Mouse (Mus musculus): ENCODE data around the gene Zcchc2.

The Zcchc2 gene

GRCm38 (mm10) chr1:105990138-105990821 lies at the start of gene Zcchc2:
Gene Zcchc2, plus strand, starts transcription at chr1:105990406.
- peak; percentile 95 to 98 for DNase-seq (ENCODE audit: low read depth in 1 of 2, low spot score in 2 of 2)

- DNase-seq (ENCODE audit: low read depth in 1 of 2, low spot score in 2 of 2), result no peak
These were observed 45.2 kb upstream of the Zcchc2 start for GRCm38 (mm10) chr1:105944927-105945580.

- no peak for DNase-seq (ENCODE audit: low read depth in 1 of 2, low spot score in 2 of 2)
These were observed 43.3 kb upstream of the Zcchc2 start for GRCm38 (mm10) chr1:105946581-105947540.

DNA sequence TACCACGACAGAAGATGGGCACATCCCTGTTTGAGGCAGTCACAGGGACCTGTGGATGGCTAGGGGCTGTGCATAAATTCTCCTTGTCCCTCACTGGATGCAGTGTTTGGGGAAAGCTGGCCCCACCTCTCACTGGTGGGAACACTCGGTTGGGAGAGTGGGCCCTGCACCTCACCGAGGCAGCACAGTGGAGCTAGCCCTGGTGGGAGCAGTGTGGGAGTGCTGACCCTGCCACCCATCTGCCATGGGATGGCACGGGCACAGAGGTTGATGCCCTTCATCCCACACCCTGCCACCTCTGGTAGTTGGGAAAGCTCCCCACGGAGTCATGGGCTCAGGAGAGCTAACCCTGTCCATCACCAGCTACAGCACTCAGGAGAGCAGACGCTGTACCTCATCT lies 41.9 kb upstream of the Zcchc2 start:
- no peak for DNase-seq (ENCODE audit: low read depth in 1 of 2, low spot score in 2 of 2)

DNA sequence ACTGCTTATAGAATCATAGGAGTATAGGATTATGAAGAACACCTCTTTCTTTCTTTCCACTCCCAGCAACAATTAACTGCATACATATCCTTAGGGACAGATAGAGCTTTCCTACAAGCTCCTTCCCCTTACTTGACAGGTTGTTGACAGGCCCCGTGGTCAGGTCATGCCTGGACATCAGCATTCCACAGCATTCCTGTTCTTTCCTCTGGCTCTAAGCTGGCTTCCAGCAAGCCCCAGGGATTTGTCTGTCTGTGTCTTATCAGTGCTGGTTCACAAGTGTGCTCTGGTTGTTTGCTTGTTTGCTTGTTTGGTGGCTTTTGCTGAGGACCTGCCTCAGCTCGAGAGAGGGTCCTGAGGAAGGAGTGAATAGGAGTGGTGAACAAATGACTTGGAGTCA lies 36.6 kb upstream of the Zcchc2 start:
- DNase-seq (ENCODE audit: low read depth in 1 of 2, low spot score in 2 of 2), result no peak

DNA sequence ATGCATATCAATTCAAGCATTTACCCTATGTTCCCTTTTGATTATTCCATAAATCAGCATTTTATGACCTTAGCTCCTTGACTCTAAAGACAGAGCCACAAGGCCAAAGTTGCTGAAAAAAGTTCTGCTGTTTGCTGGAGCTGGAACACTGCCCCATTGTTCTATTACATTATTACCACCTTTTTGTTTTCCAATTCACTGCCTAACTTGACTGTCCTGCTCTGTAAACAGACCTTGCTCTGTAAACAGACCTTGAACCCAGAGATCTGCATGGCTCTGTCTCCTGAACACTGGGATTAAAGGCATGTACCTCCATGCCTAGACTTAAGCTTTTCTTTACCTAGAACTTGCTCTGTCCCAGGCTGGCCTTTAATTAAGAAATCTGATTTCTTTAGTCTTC lies 36.2 kb upstream of the Zcchc2 start:
- no peak for DNase-seq (ENCODE audit: low read depth in 1 of 2, low spot score in 2 of 2)

DNA sequence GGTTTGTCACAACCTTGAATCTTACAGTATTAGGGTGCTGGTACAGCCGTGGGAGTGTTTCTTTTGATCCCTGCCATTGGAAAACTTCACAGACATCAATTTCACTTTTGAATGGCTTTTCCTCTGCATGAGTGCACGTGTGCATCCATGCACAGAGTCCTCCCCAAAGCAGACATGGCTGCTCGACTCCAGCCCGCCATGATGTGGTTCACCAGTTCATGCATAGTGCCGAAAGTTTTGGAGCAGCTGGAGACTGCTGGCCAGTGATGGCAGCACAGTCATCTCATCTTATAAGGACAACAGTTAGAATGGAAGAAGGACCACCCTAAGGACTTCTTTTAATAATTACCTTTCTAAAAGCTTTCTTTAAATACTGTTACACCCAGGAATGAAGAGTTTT lies 34.1 kb upstream of the Zcchc2 start:
- no peak for DNase-seq (ENCODE audit: low read depth in 1 of 2, low spot score in 2 of 2)

DNA sequence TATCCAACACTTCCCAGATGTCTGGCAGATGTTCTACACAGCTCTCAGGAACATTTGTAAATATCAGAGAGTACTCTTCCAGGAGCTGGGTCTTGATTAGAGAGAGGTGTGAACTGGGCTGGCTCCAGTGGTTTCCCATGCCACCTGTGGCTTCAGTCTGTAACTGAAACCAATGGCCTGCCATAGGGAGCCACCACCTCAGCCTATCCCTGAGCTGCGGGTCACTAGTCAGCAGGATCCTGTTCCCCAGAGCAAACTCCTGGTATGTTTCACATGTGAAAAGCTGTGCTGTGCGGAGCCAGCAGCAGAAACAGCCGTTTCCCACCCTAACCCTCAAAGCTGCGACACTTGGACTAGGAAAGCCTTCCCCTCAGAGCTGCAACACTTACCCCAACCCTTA lies 28.7 kb upstream of the Zcchc2 start:
- DNase-seq (ENCODE audit: low read depth in 1 of 2, low spot score in 2 of 2), result no peak

DNA sequence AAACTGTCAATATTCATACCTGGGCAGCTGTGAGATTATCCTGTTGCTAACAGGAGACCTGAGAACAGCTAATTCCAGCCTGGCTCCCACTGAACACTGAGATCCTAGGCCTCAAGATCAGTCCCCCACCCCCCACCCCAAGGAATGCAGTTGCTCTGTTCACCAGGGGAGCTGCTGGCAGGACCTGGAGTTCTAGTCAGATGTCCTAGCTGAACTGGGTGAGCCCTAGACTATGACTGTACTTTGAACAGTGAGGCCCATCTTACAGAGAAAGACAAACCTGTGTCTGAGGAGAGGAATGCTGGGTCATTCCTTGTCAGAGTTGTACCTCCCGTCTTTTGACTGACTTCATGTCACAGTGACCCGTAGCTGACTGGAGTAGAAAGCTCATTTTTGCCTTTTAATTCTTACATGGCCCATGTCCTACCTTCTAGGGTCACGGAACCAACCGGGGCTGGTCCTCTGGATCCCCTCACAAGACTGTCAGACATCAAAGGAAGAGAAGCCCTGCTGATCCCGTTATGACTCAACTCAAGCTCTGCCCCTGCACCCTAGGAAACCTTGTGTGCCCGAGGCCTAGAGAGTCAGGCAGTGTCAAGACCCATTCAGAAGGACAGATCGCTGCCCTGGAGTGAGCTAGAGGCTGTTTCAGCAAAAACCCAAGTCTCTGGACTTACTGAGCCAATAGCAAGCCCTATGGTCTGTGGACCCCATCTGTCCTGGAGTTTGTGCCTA lies 28.0 kb upstream of the Zcchc2 start:
- DNase-seq (ENCODE audit: low read depth in 1 of 2, low spot score in 2 of 2), result no peak

- DNase-seq (ENCODE audit: low read depth in 1 of 2, low spot score in 2 of 2), result no peak
These were observed 27.4 kb upstream of the Zcchc2 start for GRCm38 (mm10) chr1:105962852-105963251.

GRCm38 (mm10) chr1:105964514-105964913 lies 25.7 kb upstream of the Zcchc2 start:
- DNase-seq (ENCODE audit: low read depth in 1 of 2, low spot score in 2 of 2), result no peak

GRCm38 (mm10) chr1:105965189-105965588 lies 25.0 kb upstream of the Zcchc2 start:
- peak; percentile 33 for DNase-seq (ENCODE audit: low read depth in 1 of 2, low spot score in 2 of 2)

DNA sequence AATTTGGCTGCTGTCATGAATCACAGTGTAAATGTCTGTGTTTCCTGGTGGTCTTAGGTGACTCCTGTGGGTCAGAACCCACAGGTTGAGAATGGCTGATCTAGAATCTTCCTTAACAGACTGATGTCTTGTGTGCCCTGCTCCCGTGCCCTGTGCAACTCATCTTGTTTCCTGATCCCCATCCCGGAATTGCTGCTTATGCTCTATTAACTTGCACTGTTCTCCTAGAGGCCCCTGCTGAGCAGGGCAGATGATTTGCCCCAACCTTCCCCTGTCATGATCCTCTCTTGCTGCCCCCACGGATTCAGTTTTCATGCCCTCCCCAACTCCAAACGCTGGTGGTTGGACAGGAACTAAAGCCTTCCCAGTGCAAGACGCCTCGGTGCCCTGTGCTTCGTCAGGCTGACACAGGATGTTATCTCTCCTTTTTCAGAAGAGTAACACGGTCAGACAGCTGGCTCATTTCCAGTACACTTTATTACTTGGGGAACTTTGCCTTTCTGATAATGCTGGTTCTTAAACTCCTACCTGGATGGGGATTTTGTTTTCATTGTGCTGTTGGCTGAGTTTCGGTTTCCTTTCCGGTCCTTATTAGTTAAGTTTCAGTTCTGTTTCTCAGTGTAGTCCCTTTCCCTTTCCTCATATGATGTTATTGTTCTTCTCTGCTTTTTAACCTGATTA lies 18.6 kb upstream of the Zcchc2 start:
- peak in 1 of 2 experiments; percentile 37 for DNase-seq (ENCODE audit: low read depth in 1 of 2, low spot score in 2 of 2)

- no peak for DNase-seq (ENCODE audit: low read depth in 1 of 2, low spot score in 2 of 2)
These were observed 16.2 kb upstream of the Zcchc2 start for GRCm38 (mm10) chr1:105974023-105974422.

DNA sequence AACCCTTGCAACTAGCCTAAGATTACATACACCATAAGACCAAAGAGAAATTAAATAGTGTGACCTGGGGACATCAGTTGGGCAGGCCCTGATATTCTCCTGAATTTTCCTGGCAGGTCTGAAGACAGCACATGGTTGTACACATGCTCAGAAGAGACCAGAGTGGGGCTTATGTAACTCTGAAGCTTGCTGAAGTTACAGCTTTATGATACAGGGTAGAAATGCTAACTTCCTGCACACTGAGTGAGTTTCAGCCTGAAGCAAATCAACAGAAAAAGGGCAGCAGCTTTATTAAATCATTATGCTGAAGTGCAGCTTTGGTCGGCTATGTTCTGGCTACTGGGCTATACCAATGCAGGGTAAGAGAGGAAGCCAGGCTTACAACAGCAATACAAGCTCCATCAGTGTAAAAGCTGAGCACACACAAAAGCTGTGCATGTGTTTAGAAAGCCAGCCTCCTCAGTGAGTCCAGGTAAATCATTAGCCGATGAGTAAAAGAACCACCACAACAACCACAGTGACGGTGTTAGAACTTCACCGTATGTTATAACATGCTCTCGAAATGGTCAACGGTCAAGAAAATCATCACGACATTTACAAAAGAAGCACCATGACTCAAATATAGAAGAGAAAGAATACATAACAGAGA lies 12.6 kb upstream of the Zcchc2 start:
- no peak for DNase-seq (ENCODE audit: low read depth in 1 of 2, low spot score in 2 of 2)

- peak in 1 of 2 experiments; percentile 10 for DNase-seq (ENCODE audit: low read depth in 1 of 2, low spot score in 2 of 2)
These were observed 9.2 kb upstream of the Zcchc2 start for GRCm38 (mm10) chr1:105980849-105981610.

DNA sequence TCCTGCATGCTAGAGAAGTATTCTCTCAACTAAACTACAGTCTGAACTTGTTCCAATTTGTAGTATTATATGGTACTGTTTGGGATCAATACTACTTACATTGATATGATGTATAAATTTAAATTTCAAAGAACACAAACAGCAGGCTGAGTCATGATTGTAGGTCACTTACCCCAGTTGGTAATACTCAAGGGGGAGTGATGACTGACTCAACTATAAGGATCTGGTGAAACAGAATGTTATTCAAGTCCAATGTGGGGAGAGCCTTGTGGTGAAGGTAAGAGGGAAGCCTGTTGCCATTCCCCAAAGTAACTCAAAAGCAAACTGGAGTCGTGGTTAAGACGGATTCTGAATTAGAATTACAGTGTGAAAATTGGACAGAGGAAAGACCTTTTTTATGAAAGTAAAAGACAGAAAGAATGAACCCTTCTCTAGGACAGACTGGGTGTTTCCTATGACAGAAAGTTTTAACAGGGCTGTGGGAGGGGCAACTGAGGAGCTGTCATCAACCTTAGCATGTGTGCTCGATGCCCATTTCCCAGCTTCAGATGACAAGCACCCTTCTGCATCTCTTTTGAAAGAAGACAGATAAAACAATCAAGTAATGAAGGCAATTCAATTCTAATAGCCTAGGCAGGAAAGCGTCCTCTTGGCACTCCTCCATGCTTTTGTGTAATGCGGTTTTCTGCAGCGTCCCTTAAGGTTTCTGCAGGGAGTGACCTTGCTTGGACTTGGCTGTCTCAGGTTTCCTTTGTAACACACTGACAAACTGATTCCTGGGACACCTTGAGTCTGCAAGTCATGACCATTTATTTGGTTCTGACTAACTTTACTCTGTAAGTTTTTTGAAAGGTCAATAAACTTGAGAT lies 7.5 kb upstream of the Zcchc2 start:
- no peak for DNase-seq (ENCODE audit: low read depth in 1 of 2, low spot score in 2 of 2)

- no peak for DNase-seq (ENCODE audit: low read depth in 1 of 2, low spot score in 2 of 2)
These were observed 6.0 kb upstream of the Zcchc2 start for GRCm38 (mm10) chr1:105984172-105984571.

All from monocyte, adult 2 months (primary cell).